Mouse (Mus musculus) lung, postnatal 25 days (tissue): ENCODE results near the gene Sh3gl2.

Source experiments
- DNase-seq: peaks from one replicate; pipeline ENCODE4 v3.0.0; 2022; ENCODE audit warnings: low spot score

Sh3gl2 gene

DNA sequence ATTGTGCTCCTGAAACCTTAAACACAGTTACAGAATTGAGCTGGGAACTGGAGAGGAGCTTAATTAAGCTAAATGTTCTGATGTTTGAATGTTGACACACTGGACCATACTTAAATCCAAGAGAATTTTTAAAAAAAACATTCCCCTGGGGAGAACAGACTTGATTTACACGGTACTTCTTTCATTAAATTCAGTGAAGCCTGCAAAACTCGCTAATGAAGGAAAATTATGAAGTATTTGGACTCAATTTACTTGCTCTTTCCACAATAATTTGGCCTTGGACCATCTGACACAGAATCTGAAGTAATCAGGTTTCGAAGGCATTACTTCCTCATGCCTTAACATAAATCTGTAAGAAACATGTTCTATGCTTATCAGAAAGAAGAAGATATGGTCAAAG is 408.4 kb downstream of the Sh3gl2 start:
- no peak for DNase-seq

- no peak for DNase-seq
Observed at GRCm38 (mm10) chr4:85618746-85619145, 413.8 kb downstream of the Sh3gl2 start.

DNA sequence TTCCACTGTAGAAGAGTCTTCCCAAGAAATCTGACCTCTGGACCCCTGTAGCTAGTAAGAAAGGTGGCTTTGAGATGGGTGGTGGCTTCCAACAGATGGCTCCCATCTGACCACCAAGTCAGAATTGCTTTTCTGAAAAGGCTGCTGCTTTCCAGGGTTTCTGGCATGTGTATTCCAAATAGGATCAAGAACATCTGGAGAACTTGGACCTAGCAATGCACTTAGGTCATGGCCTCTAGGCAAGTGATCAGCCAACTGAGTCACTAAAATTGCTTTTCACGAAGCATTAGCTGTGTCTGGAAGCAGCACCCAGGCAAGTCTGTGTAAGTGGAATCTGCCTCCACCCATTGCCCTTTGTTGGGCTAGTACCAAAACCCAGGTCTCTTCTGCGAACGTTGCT is 414.3 kb downstream of the Sh3gl2 start:
- DNase-seq: peak; percentile 24

GRCm38 (mm10) chr4:85629381-85629780 is 424.5 kb downstream of the Sh3gl2 start:
- peak; percentile 35 for DNase-seq

DNA sequence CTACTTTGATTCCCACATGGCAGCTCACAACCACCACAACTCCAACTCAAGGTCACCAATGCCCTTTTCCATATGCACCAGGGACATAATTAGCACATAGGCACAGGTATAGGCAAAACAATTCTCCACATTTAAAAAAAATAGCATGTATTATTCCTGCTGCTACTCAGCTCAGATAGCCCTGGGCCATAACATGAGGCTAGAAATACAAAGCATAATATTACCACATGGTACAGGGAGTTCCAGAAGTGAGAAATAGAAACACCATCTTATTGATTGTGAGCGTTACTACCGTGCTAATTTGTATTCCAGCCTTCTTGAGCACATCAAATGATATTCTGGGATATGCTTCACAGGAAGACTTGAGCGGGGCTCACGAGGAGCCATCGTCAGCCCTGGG is 464.3 kb downstream of the Sh3gl2 start:
- DNase-seq: no peak

- no peak for DNase-seq
Observed at GRCm38 (mm10) chr4:85669735-85670134, 464.8 kb downstream of the Sh3gl2 start.

DNA sequence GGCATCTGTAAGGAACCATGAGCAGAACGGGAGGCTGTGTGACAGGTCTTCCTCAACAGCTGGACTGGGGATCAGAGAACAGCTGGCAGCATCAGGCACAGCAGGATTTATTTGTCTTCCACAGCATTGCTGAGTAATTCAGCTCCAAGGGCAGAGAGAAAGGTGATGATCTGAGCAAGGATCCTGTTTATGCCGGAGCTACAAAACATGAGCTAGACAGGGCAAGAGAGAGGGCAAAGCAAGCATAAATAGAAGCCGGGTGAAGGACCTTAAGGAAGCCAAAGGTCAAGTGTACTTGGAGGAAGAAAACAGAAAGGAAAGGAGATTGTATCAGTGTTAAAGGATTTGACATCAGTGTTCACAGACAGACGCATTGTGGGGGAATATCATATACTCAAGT is 467.4 kb downstream of the Sh3gl2 start:
- DNase-seq: no peak

- DNase-seq: no peak
Observed at GRCm38 (mm10) chr4:85677621-85678020, 472.7 kb downstream of the Sh3gl2 start.

DNA sequence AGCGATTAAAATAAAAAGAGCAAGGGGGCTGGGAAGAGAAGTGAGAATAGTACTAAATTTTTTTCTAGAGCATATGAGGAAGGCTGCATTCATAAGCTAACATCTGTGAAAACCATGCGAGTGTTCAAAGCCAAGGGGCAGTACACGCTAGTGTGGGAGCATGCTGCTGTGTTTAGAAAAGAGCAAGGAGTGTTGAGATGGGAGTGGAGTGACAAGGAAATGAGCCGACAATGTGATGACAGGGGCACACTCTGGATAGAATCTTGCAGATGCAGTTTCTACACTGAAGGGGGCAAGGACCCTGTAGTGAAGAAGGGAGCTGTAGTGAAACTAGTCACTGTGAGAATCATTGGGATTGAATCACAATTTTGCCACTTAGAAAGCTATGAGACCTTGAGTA is 481.2 kb downstream of the Sh3gl2 start:
- DNase-seq: no peak
